Mouse (Mus musculus) neural tube, embryonic 10.5 days (tissue): Measurements from ENCODE around the gene Mrc2.

ENCODE experiments used
- DNase-seq: peaks from one replicate; pipeline ENCODE4 v3.0.0-alpha.2; 2017; ENCODE audit warnings: low spot score; ENCODE audit errors: extremely low spot score

The Mrc2 gene

DNA sequence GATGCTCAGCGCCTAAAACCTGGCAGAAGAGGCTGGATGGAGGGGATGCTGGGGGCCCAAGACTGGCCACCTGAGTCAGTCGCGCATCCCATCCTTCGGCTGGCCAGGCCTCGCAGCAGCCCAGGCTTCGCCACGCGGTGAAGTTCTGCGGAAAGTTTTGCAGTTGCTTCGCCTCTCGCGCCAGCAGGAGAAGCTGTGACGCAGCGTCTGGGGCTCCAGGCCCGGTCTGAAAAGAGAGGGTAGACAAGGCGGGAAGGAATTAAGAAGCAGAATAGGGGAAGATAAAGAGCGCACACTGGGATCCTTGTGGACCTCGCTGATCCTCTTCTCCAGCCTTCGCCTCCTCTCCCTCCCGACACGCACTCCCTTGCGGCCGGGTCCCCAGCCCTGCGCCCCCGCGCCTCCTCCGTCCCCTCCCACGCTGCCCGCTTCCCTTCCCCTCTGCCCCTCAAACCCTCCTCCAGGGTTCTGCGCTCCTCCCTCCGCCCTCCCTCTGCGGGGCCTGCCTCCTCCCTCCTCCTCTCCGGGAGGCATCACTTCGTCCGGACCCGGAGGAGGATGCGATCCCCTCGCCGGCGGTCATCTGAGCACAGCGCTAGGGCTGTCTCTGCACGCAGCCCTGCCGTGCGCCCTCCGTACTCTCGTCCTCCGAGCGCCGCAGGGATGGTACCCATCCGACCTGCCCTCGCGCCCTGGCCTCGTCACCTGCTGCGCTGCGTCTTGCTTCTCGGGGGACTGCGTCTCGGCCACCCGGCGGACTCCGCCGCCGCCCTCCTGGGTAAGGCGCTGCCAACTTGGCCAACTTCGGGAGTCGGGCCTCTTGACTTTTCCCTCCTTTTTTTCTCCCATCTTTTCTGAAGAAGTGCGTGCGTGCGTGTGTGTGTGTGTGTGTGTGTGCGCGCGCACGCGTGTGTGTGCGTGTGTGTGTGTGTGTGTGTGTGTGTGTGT lies at the start of gene Mrc2:
Gene Mrc2, plus strand, starts transcription at position 520 of the 948 bp plus-strand sequence.
- DNase-seq: peak; percentile 84

- DNase-seq: no peak
Observed at GRCm38 (mm10) chr11:105246369-105246768, 46.1 kb upstream of the Mrc2 start.

GRCm38 (mm10) chr11:105246785-105247184 lies 45.7 kb upstream of the Mrc2 start:
- no peak for DNase-seq

DNA sequence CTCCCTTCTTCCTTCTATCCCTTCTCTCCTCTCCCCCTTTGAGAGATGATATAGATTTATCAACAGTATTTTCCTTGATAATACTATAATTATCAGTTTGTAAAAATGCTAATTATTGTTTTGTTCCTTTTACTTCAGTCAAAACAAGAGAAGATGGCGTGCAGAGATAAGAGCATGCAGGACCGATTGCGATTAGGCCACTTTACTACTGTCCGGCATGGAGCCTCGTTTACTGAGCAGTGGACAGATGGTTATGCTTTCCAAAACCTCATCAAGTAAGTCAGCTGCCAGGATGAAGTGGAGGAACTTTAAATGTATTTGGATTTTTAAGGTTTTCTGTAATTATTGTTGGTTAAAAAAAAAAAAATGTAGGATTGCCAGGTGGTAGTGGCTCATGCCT lies 45.1 kb upstream of the Mrc2 start:
- DNase-seq: no peak

DNA sequence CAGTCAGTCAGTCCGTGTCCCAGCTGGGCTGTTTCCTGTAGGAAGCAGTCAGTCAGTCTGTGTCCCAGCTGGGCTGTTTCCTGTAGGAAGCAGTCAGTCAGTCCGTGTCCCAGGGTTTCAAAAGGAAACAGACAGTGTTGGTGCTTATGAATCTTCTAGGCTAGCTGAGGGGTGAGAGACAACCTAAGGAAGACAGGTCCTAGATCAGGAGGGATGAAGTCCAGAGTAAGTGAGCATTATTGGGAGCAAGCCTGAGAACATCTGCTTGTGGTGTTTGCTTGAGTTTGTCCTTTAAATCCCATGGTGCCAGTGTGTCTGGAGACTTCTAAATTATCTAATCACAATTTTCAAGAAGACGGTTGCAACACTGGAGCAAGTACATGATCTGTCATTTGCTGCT lies 32.7 kb upstream of the Mrc2 start:
- DNase-seq: no peak

GRCm38 (mm10) chr11:105261116-105261515 lies 31.3 kb upstream of the Mrc2 start:
- DNase-seq: no peak

DNA sequence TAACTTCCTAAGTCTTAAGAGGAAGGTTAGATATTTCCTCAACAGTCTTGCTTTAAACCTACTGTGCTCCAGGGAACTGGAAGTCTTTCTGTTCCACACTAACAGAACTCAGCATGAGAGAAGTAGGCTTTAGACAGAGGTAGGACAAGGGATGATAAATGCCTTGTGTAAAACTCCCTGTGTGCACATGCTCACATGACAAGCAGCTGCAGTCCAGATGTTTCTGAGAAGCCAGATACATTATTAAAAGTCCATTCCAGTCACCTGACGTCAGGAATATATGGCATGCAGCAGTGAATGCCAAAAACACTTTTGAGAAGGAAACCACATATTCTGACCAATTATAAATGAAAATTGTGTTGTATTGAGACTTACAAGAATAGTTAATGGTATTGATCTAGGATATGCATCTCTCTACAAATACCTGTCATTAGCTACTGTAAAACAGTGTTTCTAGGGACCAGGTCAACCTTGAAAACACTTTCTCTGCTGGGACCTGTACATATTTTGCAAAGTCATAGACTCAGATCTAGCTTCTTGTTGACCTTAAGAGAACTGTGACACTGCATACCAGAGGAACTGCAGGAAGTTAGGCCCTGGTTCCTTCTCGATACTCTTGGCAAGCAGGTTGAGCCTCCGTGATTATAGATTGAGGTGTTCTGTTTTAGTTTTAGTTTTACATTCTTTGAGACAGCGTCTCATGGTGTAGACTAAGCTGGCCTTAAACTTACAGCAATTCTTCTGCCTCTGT lies 30.7 kb upstream of the Mrc2 start:
- DNase-seq: no peak

DNA sequence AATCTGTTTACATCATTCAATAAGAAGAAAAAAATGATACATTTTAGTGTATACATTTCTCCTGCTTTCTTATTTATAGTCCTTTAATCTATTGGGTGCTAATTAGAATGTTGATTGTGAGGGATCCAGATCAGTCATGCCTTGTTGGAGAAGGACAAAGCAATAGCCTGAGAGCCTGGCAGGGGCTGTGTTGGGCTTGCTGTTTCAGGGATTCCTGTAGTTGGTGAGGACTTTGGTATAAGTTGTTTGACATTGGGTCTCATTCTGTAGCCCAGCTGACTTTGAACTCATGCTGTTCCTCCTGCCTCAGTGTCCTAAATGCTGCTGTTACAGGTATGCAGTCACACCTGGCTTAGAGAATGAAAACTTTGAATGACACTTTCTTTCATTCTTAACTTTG lies 27.9 kb upstream of the Mrc2 start:
- DNase-seq: no peak

DNA sequence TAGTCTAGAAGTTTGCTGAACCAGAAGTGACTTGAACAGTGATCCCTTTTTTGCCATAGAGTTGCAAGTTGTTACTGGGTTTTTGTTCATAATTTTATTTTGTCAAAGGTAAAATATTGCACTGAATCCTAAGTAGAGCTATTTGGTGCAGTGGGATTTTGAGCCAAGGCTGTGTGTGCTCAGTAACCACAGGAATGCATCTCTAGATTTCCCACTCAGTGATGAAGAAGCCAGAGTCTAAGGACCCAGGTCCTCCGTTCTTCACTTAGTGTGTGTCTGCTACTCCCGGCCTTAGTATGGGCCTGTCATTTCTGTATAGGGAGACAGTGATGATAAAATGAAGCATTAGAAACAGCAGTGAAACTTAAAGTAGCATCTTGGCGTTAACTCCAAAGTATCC lies 27.5 kb upstream of the Mrc2 start:
- DNase-seq: no peak

DNA sequence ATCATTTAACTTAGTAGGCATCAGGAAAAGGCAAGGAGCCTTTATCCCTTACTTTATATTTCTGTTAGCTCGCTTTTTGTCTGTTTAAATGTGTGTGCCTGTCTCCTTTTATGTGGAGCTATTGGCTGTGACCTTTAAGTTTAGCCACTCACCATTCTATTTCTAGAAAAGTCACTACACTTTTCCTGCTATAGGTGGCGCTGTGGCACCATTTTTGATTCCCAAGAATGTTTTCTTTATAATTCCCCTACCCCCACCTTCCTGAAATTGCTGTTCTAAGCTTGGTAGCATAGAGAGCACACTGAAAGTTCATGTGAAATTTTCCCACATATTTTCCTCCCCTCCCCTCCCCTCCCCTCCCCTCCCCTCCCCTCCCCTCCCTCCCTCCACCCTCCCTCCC lies 22.3 kb upstream of the Mrc2 start:
- peak; percentile 57 for DNase-seq

GRCm38 (mm10) chr11:105280456-105280855 lies 12.0 kb upstream of the Mrc2 start:
- DNase-seq: no peak

DNA sequence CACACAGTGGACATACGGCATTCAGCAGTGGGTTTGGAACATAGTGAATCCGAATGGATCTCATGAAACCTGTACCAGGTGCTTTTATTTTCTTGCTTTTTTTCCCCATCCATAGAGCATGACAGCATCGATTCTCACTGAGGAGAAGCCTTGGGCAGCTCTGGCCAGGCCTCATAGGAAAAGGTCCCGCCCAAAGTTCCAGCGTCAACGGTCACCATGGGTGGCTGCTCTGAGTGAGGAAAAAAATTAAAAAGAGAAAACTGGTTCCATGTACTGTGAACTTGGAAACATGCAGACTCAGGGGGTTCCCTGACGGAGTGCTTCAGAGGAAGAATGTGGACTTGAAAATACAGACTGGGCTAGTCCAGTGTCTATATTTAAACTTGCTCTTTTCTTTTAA lies 11.2 kb upstream of the Mrc2 start:
- no peak for DNase-seq

GRCm38 (mm10) chr11:105281763-105282459 lies 10.5 kb upstream of the Mrc2 start:
- no peak for DNase-seq

- DNase-seq: peak; percentile 61
Observed at GRCm38 (mm10) chr11:105282460-105282859, 10.0 kb upstream of the Mrc2 start.

DNA sequence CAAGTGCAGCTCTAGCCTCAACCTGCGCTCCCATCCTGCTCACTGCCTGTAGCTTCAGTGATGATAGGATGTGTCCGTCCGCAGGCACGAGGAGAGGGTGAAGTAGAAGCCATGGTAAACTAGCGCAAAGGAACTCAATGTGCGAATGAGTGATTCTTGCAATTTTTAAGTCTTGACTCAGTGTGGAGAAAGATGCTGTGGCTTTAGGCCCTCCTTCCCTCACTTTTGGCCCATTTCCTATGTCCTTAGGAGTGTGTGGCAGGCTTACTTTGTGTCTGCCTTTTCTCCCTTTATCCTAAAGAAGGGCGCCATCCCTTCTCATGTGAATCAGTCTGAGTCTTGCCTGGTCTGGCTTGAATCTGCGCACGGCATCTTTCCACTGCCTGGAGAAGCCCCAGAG lies 9.4 kb upstream of the Mrc2 start:
- no peak for DNase-seq

GRCm38 (mm10) chr11:105285720-105286119 lies 6.7 kb upstream of the Mrc2 start:
- peak; percentile 42 for DNase-seq

GRCm38 (mm10) chr11:105289403-105289802 lies 3.0 kb upstream of the Mrc2 start:
- DNase-seq: no peak

- no peak for DNase-seq
Observed at GRCm38 (mm10) chr11:105291681-105292123, 741 bp upstream of the Mrc2 start.

DNA sequence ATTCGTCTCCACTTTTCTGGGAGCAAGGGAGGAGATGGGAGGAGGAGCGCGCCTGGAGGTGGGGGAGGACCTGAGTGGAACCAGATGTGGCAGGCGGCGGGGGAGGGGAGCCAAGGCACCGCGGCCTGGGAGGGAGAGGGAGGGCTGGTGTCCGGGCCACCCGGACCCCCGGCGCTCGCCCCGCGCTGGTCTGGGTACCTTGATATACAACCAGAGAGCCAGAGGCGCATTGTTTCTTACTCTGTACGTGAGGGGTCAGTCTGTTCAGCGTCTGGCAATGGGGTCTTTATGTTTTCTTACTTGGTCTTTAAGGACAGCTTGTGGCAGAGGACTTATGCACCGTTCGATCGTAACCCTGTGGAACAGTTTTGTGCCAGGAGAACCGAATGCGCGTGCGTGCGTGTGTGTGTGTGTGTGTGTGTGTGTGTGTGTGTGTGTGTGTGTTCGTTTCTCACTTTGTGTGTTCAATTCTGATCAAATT lies 698 bp downstream of the Mrc2 start:
- DNase-seq: peak; percentile 86

GRCm38 (mm10) chr11:105293901-105294494 lies 1.6 kb downstream of the Mrc2 start:
- DNase-seq: peak; percentile 55

GRCm38 (mm10) chr11:105296084-105296483 lies 3.6 kb downstream of the Mrc2 start:
- no peak for DNase-seq
